Mouse (Mus musculus): ENCODE results near the gene Dab2. TPM values are rescaled to one million over a fixed set of nuclear protein-coding genes. Genes with fewer than 3 reads are reported as not detected.

Gene Dab2
- polyA plus RNA-seq, 1 experiment from 2014 or later: 40.6 TPM

DNA sequence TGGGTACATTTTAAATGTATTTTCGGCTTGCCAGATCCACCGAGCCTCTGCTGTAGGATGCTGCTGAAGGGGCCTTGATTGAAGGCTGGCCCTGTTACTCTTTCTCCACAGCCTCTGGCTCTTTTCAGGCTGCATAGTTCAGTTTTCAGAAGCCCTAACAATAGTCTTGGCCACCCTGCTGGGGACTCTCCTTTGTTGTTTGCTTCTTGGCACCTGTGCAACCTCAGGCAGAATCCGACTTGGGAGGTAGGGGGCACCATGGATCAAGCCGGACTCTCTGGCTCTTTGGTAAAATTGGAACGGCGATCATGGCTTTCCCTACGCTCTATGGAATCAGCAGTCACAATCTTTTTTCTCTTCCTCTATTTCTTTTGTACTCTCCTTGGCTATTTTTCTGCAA is 132.2 kb downstream of the Dab2 start:
- no peaks in the 10 kb centered on the region for H3K9me3 ChIP-seq (ENCODE audit: control insufficient read depth, low read length)
- no peak overlapping the region for H3K4me3 ChIP-seq (ENCODE audit: low read length)
- no peak overlapping the region for H3K4me2 ChIP-seq (ENCODE audit: low read depth, low read length)
- WGBS: 78% methylated on average over 7 of the region's 7 CpGs
- no peaks in the 10 kb centered on the region for H3K27me3 ChIP-seq (ENCODE audit: control insufficient read depth, insufficient read depth, low read depth, low read length)
- peaks cover 5% of the 10 kb centered on the region for H3K4me1 ChIP-seq (replicated peaks; ENCODE audit: control insufficient read depth, insufficient read depth, low read length)
- peaks cover 11% of the 10 kb centered on the region for H3K36me3 ChIP-seq (ENCODE audit: control insufficient read depth, insufficient read depth, low read length)
- H3K9ac ChIP-seq (ENCODE audit: low read length): no peak overlapping the region
- no peak for ATAC-seq (ENCODE audit: low read depth)
- H3K27ac ChIP-seq (ENCODE audit: low read length): no peak overlapping the region

DNA sequence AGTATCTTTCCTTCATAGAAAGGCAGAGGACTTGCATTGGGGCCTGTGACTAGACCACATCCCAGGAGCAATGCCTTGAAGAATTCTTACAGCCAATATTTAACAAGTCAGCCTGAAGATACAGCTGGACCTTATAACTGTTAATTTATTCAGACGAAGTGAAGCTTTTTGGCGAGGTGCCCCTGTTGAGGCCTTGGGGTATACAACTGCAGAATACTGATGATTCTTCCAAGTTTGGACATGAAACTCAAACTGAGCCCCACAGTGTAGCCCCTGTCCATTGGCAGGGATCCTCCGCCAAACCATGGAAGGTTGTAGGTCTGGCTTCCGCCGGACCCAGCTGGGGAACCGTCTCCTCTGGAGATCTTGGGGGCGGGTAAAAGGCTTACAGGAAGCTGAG is 132.8 kb downstream of the Dab2 start:
- Histone ChIP-seq H3K36me3 (ENCODE audit: control insufficient read depth, insufficient read depth, low read length) (peaks cover 11% of the 10 kb centered on the region), H3K4me2 (ENCODE audit: low read depth, low read length) (no peak overlapping the region), H3K27me3 (ENCODE audit: control insufficient read depth, insufficient read depth, low read depth, low read length) (no peaks in the 10 kb centered on the region), H3K27ac (ENCODE audit: low read length) (peak overlapping the region; percentile 75), H3K9ac (ENCODE audit: low read length) (no peak overlapping the region), H3K4me3 (ENCODE audit: low read length) (no peak overlapping the region), H3K9me3 (ENCODE audit: control insufficient read depth, low read length) (no peaks in the 10 kb centered on the region), H3K4me1 (replicated peaks; ENCODE audit: control insufficient read depth, insufficient read depth, low read length) (peaks cover 5% of the 10 kb centered on the region)
- WGBS: 47% methylated on average over 7 of the region's 7 CpGs
- ATAC-seq (ENCODE audit: low read depth): peak; percentile 95

DNA sequence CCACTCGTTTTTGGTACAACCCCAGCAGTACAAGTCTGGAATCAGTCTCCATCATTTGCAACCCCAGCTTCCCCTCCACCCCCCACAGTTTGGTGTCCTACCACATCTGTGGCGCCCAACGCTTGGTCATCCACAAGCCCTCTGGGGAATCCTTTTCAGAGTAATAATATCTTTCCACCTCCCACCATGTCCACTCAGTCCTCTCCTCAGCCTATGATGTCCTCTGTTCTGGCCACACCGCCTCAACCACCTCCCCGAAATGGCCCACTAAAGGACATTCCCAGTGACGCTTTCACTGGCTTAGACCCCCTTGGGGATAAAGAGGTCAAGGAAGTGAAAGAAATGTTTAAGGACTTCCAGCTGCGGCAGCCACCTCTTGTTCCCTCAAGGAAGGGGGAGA is 135.7 kb downstream of the Dab2 start:
- H3K27ac ChIP-seq (ENCODE audit: low read length): no peak overlapping the region
- no peak overlapping the region for H3K4me3 ChIP-seq (ENCODE audit: low read length)
- no peak for ATAC-seq (ENCODE audit: low read depth)
- peaks cover 8% of the 10 kb centered on the region for H3K36me3 ChIP-seq (ENCODE audit: control insufficient read depth, insufficient read depth, low read length)
- WGBS: 84% methylated on average over 7 of the region's 7 CpGs
- peaks cover 10% of the 10 kb centered on the region for H3K4me1 ChIP-seq (replicated peaks; ENCODE audit: control insufficient read depth, insufficient read depth, low read length)
- H3K27me3 ChIP-seq (ENCODE audit: control insufficient read depth, insufficient read depth, low read depth, low read length): no peaks in the 10 kb centered on the region
- H3K9me3 ChIP-seq (ENCODE audit: control insufficient read depth, low read length): no peaks in the 10 kb centered on the region
- no peak overlapping the region for H3K4me2 ChIP-seq (ENCODE audit: low read depth, low read length)
- H3K9ac ChIP-seq (ENCODE audit: low read length): no peak overlapping the region

DNA sequence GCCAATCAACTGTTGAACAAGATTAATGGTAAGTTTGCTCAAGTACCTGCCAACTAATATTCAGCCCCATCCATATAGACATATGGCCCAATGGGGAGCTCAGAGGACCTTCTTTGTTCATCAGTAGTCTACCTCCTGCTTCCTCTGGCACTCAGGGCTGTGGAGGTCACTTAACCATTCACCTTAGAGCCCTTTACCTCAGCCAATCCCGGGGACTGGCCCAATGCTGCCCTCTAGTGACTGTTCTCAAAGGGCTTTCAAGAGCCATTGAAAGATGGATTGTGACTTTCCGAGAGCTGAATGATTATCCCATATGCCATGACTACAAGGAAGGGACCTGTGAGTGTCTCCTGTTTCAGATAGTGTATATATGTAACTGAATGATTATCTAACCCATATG is 136.2 kb downstream of the Dab2 start:
- peaks cover 8% of the 10 kb centered on the region for H3K36me3 ChIP-seq (ENCODE audit: control insufficient read depth, insufficient read depth, low read length)
- H3K9me3 ChIP-seq (ENCODE audit: control insufficient read depth, low read length): no peaks in the 10 kb centered on the region
- H3K27ac ChIP-seq (ENCODE audit: low read length): no peak overlapping the region
- H3K4me3 ChIP-seq (ENCODE audit: low read length): no peak overlapping the region
- ATAC-seq (ENCODE audit: low read depth): no peak
- no peak overlapping the region for H3K4me2 ChIP-seq (ENCODE audit: low read depth, low read length)
- WGBS: 43% methylated on average over 2 of the region's 2 CpGs
- H3K9ac ChIP-seq (ENCODE audit: low read length): no peak overlapping the region
- no peaks in the 10 kb centered on the region for H3K27me3 ChIP-seq (ENCODE audit: control insufficient read depth, insufficient read depth, low read depth, low read length)
- H3K4me1 ChIP-seq (replicated peaks; ENCODE audit: control insufficient read depth, insufficient read depth, low read length): peaks cover 10% of the 10 kb centered on the region

DNA sequence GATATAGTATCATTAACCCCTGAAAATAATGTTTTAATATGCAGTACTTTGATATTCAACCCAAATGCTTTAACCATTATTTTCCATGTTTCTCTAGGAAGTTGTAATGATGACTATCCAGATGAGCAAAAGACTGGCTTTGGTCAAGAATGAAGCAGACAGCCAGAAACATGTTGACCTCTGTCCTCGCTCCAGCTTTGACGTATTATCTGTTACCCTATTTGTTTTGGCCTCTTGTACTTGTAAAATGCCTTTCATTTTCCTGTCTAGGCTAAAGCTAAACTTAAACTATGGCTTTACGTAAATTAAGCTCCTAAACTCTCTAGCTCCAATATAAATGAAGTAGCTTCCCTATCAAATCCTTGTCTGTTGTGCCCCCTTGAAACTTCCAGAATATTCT is 139.1 kb downstream of the Dab2 start:
- peaks cover 8% of the 10 kb centered on the region for H3K36me3 ChIP-seq (ENCODE audit: control insufficient read depth, insufficient read depth, low read length)
- no peak overlapping the region for H3K4me2 ChIP-seq (ENCODE audit: low read depth, low read length)
- no peaks in the 10 kb centered on the region for H3K9me3 ChIP-seq (ENCODE audit: control insufficient read depth, low read length)
- no peak overlapping the region; the same call in 1 of the 2 replicates for H3K27ac ChIP-seq (ENCODE audit: low read length)
- no peak overlapping the region for H3K4me3 ChIP-seq (ENCODE audit: low read length)
- H3K27me3 ChIP-seq (ENCODE audit: control insufficient read depth, insufficient read depth, low read depth, low read length): no peaks in the 10 kb centered on the region
- H3K9ac ChIP-seq (ENCODE audit: low read length): no peak overlapping the region
- H3K4me1 ChIP-seq (replicated peaks; ENCODE audit: control insufficient read depth, insufficient read depth, low read length): peaks cover 5% of the 10 kb centered on the region
- 43% methylated on average over 3 of the region's 3 CpGs for WGBS
- ATAC-seq (ENCODE audit: low read depth): peak; percentile 59; the same call in 1 of the 2 replicates

DNA sequence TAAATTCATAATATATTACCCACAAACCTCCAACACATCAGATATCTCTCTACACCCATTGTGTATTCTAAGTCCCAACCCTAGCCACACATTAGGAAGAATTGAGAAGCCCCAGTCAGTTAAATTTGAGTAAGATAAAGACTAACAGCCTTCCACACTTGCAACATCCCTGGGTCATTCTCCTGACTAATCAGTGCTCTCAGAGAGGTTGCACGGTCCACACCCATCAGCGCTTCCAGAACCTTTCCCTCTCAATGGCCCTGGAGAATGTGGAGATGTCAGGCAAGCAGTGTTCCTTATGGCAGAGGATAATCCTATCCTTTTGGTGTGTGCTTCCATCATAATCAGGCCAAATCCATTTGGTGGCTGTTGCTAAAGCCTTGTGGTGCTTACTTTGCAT is 144.9 kb downstream of the Dab2 start:
- H3K4me2 ChIP-seq (ENCODE audit: low read depth, low read length): no peak overlapping the region
- ATAC-seq (ENCODE audit: low read depth): no peak
- no peak overlapping the region for H3K9ac ChIP-seq (ENCODE audit: low read length)
- 73% methylated on average over 2 of the region's 2 CpGs for whole genome bisulfite sequencing
- no peaks in the 10 kb centered on the region for H3K27me3 ChIP-seq (ENCODE audit: control insufficient read depth, insufficient read depth, low read depth, low read length)
- no peaks in the 10 kb centered on the region for H3K9me3 ChIP-seq (ENCODE audit: control insufficient read depth, low read length)
- H3K4me1 ChIP-seq (replicated peaks; ENCODE audit: control insufficient read depth, insufficient read depth, low read length): no peaks in the 10 kb centered on the region
- no peak overlapping the region for H3K4me3 ChIP-seq (ENCODE audit: low read length)
- no peaks in the 10 kb centered on the region for H3K36me3 ChIP-seq (ENCODE audit: control insufficient read depth, insufficient read depth, low read length)
- no peak overlapping the region for H3K27ac ChIP-seq (ENCODE audit: low read length)

DNA sequence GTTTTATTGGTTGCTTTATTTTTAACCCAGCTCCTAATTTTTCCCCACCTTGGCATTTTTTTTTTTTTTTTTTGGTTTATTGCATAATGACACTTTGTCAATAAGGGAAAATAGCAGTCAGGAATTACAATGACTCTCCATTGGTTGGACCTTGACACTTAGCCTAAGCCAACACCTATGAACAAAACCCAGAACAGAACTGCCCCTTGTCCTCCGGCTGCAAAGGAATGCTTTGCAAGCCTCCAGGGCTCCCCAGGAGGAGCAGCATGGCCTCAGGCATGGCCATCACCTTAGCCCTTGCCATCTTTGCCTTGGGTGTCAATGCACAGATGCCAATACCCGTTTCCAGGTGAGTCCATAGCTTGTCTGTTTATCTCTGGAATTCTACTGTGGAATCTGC is 145.5 kb downstream of the Dab2 start, which contains the start of gene C9:
Gene C9 (plus strand): TSS at position 193 of the 400 bp plus-strand sequence.
- Histone ChIP-seq H3K4me3 (ENCODE audit: low read length) (no peak within 1 kb of the TSS), H3K9me3 (ENCODE audit: control insufficient read depth, low read length) (no peaks in the 10 kb centered on the region), H3K27ac (ENCODE audit: low read length) (no peak within 1 kb of the TSS), H3K4me2 (ENCODE audit: low read depth, low read length) (no peak within 1 kb of the TSS), H3K27me3 (ENCODE audit: control insufficient read depth, insufficient read depth, low read depth, low read length) (no peaks in the 10 kb centered on the region), H3K9ac (ENCODE audit: low read length) (no peak within 1 kb of the TSS), H3K4me1 (replicated peaks; ENCODE audit: control insufficient read depth, insufficient read depth, low read length) (no peaks in the 10 kb centered on the region), H3K36me3 (ENCODE audit: control insufficient read depth, insufficient read depth, low read length) (no peaks in the 10 kb centered on the region)
- WGBS: 64% methylated on average over 2 of the region's 2 CpGs
- ATAC-seq (ENCODE audit: low read depth): no peak

DNA sequence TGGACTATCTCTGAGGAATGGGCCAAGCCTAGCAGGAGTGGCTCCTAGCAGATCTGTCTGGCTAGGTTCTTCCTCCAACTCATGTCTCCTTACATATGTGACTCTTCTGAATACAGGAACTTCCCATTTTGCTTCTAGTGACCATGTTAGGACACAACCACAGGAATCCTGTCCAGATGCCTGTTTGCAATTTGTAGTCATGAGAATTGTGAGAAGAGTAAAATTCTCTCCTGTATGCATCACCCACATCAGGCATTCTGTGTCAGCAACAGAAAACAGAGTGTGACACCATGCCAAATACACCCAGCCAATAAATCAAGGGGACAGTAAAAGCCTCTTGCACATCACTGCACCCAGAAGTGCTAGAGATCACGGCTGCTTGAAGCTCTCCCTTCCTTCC is 146.6 kb downstream of the Dab2 start:
- no peak overlapping the region for H3K27ac ChIP-seq (ENCODE audit: low read length)
- no peaks in the 10 kb centered on the region for H3K36me3 ChIP-seq (ENCODE audit: control insufficient read depth, insufficient read depth, low read length)
- no peak for ATAC-seq (ENCODE audit: low read depth)
- H3K4me1 ChIP-seq (replicated peaks; ENCODE audit: control insufficient read depth, insufficient read depth, low read length): no peaks in the 10 kb centered on the region
- 64% methylated on average over 1 of the region's 1 CpGs for WGBS
- no peaks in the 10 kb centered on the region for H3K27me3 ChIP-seq (ENCODE audit: control insufficient read depth, insufficient read depth, low read depth, low read length)
- no peaks in the 10 kb centered on the region for H3K9me3 ChIP-seq (ENCODE audit: control insufficient read depth, low read length)
- no peak overlapping the region for H3K4me2 ChIP-seq (ENCODE audit: low read depth, low read length)
- no peak overlapping the region for H3K9ac ChIP-seq (ENCODE audit: low read length)
- H3K4me3 ChIP-seq (ENCODE audit: low read length): no peak overlapping the region

DNA sequence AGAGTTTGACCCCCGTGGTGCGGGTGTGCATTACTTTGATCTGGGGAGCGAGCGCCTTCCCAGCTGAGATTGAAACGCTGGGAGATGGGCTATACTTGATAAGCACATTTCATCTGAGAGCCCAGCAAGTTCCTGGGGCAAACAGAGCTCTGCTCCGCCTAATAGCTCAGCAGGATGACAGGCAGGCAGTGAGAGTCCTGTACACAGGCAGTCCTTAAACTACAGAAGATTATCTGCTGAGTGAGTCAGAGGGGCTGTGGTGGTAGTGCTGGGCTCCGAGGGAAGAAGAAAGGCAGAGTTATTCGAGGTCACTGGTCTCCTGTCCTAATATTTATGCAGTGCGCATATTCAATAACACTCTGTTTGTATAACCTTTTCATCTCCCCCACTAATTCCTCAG is 149.3 kb downstream of the Dab2 start:
- H3K36me3 ChIP-seq (ENCODE audit: control insufficient read depth, insufficient read depth, low read length): no peaks in the 10 kb centered on the region
- H3K9me3 ChIP-seq (ENCODE audit: control insufficient read depth, low read length): no peaks in the 10 kb centered on the region
- no peak overlapping the region for H3K27ac ChIP-seq (ENCODE audit: low read length)
- peak overlapping the region; percentile 13; the same call in 1 of the 2 replicates for H3K4me2 ChIP-seq (ENCODE audit: low read depth, low read length)
- H3K4me1 ChIP-seq (replicated peaks; ENCODE audit: control insufficient read depth, insufficient read depth, low read length): no peaks in the 10 kb centered on the region
- ATAC-seq (ENCODE audit: low read depth): peak; percentile 47
- no peak overlapping the region for H3K4me3 ChIP-seq (ENCODE audit: low read length)
- no peak overlapping the region for H3K9ac ChIP-seq (ENCODE audit: low read length)
- 8% methylated on average over 9 of the region's 9 CpGs for WGBS
- no peaks in the 10 kb centered on the region for H3K27me3 ChIP-seq (ENCODE audit: control insufficient read depth, insufficient read depth, low read depth, low read length)

DNA sequence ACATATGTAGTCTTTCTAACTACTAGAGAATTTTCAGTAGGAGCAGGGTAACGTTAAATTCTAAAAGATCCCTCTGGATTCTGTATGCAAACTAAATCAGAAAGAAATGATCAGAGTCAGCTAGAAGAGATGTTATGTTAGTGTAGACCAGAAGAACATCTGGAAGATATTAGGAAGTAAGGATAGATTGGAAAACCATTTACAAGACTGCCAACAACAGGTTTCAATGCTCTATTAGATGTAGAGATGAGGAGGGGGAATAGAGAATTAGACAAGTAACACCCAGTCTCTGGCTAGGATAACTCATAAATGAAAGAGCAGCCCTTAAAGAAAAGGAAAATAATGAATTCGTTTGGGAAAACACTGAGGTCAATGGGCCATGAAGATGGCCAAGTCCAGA is 154.9 kb downstream of the Dab2 start:
- no peak overlapping the region for H3K4me3 ChIP-seq (ENCODE audit: low read length)
- H3K9ac ChIP-seq (ENCODE audit: low read length): no peak overlapping the region
- no peaks in the 10 kb centered on the region for H3K9me3 ChIP-seq (ENCODE audit: control insufficient read depth, low read length)
- H3K27ac ChIP-seq (ENCODE audit: low read length): no peak overlapping the region
- H3K4me2 ChIP-seq (ENCODE audit: low read depth, low read length): no peak overlapping the region
- H3K27me3 ChIP-seq (ENCODE audit: control insufficient read depth, insufficient read depth, low read depth, low read length): no peaks in the 10 kb centered on the region
- no peaks in the 10 kb centered on the region for H3K4me1 ChIP-seq (replicated peaks; ENCODE audit: control insufficient read depth, insufficient read depth, low read length)
- H3K36me3 ChIP-seq (ENCODE audit: control insufficient read depth, insufficient read depth, low read length): no peaks in the 10 kb centered on the region
- no peak for ATAC-seq (ENCODE audit: low read depth)
- WGBS: 62% methylated on average over 2 of the region's 2 CpGs

All from lung, embryonic 16.5 days (tissue).